Mouse (Mus musculus): ENCODE results near the gene Gm45713.

DNA sequence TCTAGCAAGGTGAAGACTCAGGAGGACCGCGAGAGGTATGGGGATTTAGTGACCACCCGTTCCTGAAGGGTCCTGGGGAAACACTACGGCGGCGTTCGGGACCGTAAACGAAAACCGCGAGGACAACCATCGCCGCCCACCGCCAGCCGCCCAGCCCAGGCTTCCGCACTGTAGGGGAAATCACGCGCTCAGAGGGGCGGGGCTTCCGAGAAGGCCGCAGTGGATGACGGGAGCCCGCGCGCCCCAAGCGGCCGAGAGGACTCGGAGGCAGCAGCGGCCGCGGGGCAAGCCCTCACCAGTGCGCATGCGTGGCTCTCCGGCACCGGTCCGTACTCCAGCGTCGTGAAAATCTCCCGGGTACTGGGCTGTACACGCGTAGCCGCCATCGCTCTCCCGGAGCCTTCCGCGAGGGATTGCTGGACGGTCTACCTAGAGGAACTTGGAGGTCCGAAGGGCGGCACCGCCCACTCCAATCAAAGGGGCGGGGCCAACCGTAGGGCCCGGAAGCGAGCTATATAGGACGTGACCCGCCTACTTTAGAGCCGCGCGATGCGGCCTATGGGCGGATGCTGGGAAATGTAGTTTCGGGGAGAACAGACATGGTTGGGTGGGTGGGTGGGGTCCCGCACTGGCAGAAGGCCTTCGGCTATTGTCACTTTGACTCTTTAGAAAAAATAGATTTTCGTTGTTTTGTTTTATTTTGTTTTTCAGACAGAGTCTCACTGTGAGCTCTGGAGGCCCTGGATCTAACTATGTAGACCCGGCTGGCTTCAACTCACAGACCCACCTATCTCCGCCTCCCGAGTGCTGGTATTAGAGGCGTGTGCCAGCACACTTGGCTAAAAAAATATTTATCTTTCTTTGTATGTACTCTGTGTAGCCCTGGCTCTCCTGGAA lies 18.3 kb upstream of the Gm45713 start, which contains the start of the genes Pih1d1 and Aldh16a1:
- TF ChIP-seq POLR2A (IDR thresholded peaks at IDR 0.05; ENCODE audit: extremely low read depth, insufficient read depth, low read length) (peak; percentile 89), CTCF (IDR thresholded peaks at IDR 0.05; ENCODE audit: extremely low read depth, insufficient read depth, low read length) (0 out of 2 replicates have a peak, but pooled peaks have one; percentile 0)
